In the genomic region with DNA sequence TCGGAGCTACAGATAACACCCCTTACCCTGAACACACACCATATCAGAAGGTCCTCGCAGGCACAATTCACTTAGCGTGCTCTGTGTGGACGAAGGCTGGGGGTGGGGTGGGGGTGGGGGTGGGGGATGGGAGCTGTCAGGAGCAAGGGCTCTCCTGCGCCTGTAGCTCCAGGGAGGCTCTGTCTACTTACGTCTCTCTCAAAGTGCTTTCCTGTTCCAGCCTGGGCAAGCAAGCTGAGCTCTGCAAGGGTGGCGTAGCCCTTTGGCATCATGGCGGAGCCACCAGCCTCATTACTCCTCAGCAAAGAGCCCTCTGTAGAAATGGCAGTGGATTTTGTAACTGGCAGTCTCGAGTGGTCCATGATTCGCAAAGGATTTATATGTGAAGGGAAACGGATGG, we compare ENCODE assay signal across 13 mouse cellular contexts.
DNase-seq lines count a peak whose midpoint lies in the region; ATAC-seq lines count a peak whose summit lies in the region.
"Had no signal": no experiment of that assay in that cellular context is flagged by ENCODE, and none has a peak within 500 bp of the region (broad histone marks: within the 10 kb centered on the region; RNA-seq: fewer than 3 reads in every experiment).

No protein-coding gene starts in this region.

- H3K4me3 ChIP-seq in forebrain, embryonic 12.5 days (replicated peaks), result no peak overlapping the region
- H3K4me3 ChIP-seq in forebrain, embryonic 14.5 days (ENCODE audit: low read depth, low read length), result no peak overlapping the region
- no peak overlapping the region for H3K4me3 ChIP-seq in lung, embryonic 15.5 days
- no peak overlapping the region for H3K4me3 ChIP-seq in limb, embryonic 10.5 days
- H3K4me3 ChIP-seq in neural tube, embryonic 15.5 days (replicated peaks), result no peak overlapping the region

- peak; percentile 46; the same call in 1 of the 2 replicates for ATAC-seq in forebrain, embryonic 12.5 days (ENCODE audit: low FRiP score)
- no peak for ATAC-seq in forebrain, embryonic 14.5 days
- ATAC-seq in lung, embryonic 15.5 days (ENCODE audit: borderline replicate concordance, extremely low read depth, low FRiP score, low TSS enrichment), result peak; percentile 19; the same call in 1 of the 2 replicates
- no peak for ATAC-seq in neural tube, embryonic 15.5 days (ENCODE audit: low FRiP score)
- ATAC-seq: forebrain, postnatal 0 days had no signal

- H3K27me3 ChIP-seq in forebrain, embryonic 12.5 days, result peaks cover 54% of the 10 kb centered on the region
- H3K27me3 ChIP-seq in forebrain, embryonic 14.5 days (replicated peaks; ENCODE audit: control insufficient read depth, insufficient read depth, low read length), result peaks cover 15% of the 10 kb centered on the region
- H3K27me3 ChIP-seq in lung, embryonic 15.5 days, result no peaks in the 10 kb centered on the region
- 0 out of 2 replicates have a peak, but pooled peaks cover 4% of the 10 kb centered on the region for H3K27me3 ChIP-seq in limb, embryonic 10.5 days (ENCODE audit: low read depth, poor library complexity, severe bottlenecking)
- no peaks in the 10 kb centered on the region for H3K27me3 ChIP-seq in neural tube, embryonic 15.5 days (replicated peaks)

- no peaks in the 10 kb centered on the region for H3K36me3 ChIP-seq in forebrain, embryonic 12.5 days (replicated peaks)
- H3K36me3 ChIP-seq in forebrain, embryonic 14.5 days (ENCODE audit: control insufficient read depth, insufficient read depth, low read length), result no peaks in the 10 kb centered on the region
- H3K36me3 ChIP-seq in lung, embryonic 15.5 days, result no peaks in the 10 kb centered on the region
- no peaks in the 10 kb centered on the region for H3K36me3 ChIP-seq in limb, embryonic 10.5 days
- no peaks in the 10 kb centered on the region for H3K36me3 ChIP-seq in neural tube, embryonic 15.5 days

- peak overlapping the region; percentile 65; the same call in 1 of the 2 replicates for H3K27ac ChIP-seq in forebrain, embryonic 12.5 days
- H3K27ac ChIP-seq in forebrain, embryonic 14.5 days (ENCODE audit: low read depth, low read length), result no peak overlapping the region
- peak overlapping the region; percentile 24; the same call in 1 of the 2 replicates for H3K27ac ChIP-seq in lung, embryonic 15.5 days
- peak overlapping the region; percentile 82 for H3K27ac ChIP-seq in limb, embryonic 10.5 days
- 0 out of 2 replicates have a peak overlapping the region, but pooled peaks have one; percentile 51 for H3K27ac ChIP-seq in neural tube, embryonic 15.5 days (replicated peaks)

- H3K4me2 ChIP-seq in forebrain, embryonic 12.5 days, result no peak overlapping the region
- no peak overlapping the region for H3K4me2 ChIP-seq in forebrain, embryonic 14.5 days (ENCODE audit: low read length)
- no peak overlapping the region for H3K4me2 ChIP-seq in lung, embryonic 15.5 days
- H3K4me2 ChIP-seq in neural tube, embryonic 15.5 days, result peak overlapping the region; percentile 19

- no peaks in the 10 kb centered on the region for H3K9me3 ChIP-seq in forebrain, embryonic 12.5 days
- H3K9me3 ChIP-seq in forebrain, embryonic 14.5 days (replicated peaks; ENCODE audit: control insufficient read depth, low read length), result no peaks in the 10 kb centered on the region
- no peaks in the 10 kb centered on the region for H3K9me3 ChIP-seq in lung, embryonic 15.5 days
- H3K9me3 ChIP-seq in limb, embryonic 10.5 days (replicated peaks), result no peaks in the 10 kb centered on the region
- H3K9me3 ChIP-seq in neural tube, embryonic 15.5 days (replicated peaks), result no peaks in the 10 kb centered on the region

- H3K4me1 ChIP-seq in forebrain, embryonic 12.5 days, result peaks cover 31% of the 10 kb centered on the region
- H3K4me1 ChIP-seq in forebrain, embryonic 14.5 days (ENCODE audit: control insufficient read depth, insufficient read depth, low read length), result peaks cover 10% of the 10 kb centered on the region
- peaks cover 20% of the 10 kb centered on the region for H3K4me1 ChIP-seq in lung, embryonic 15.5 days
- H3K4me1 ChIP-seq in limb, embryonic 10.5 days, result peaks cover 71% of the 10 kb centered on the region
- peaks cover 33% of the 10 kb centered on the region for H3K4me1 ChIP-seq in neural tube, embryonic 15.5 days

- no peak for DNase-seq in forebrain, embryonic 14.5 days (ENCODE audit: low spot score)
- DNase-seq in lung, postnatal 36 days, result no peak
- DNase-seq in limb, embryonic 10.5 days (ENCODE audit: low spot score), result no peak
- no peak for DNase-seq in lung, postnatal 4 days
- no peak for DNase-seq in adrenal gland, postnatal 36 days
- DNase-seq: adrenal gland, postnatal 25 days; cerebellum, postnatal 14 days; forebrain, postnatal 0 days; lung, adult 18-20 months; right cerebral cortex, postnatal 25 days had no signal

- WGBS in forebrain, embryonic 12.5 days, result 67% methylated on average over 11 of the region's 11 CpGs
- 66% methylated on average over 11 of the region's 11 CpGs for WGBS in forebrain, embryonic 14.5 days
- WGBS in lung, embryonic 15.5 days, result 36% methylated on average over 11 of the region's 11 CpGs
- WGBS in limb, embryonic 10.5 days, result 48% methylated on average over 11 of the region's 11 CpGs
- 43% methylated on average over 11 of the region's 11 CpGs for WGBS in neural tube, embryonic 15.5 days

- H3K9ac ChIP-seq in forebrain, embryonic 12.5 days, result no peak overlapping the region
- H3K9ac ChIP-seq in forebrain, embryonic 14.5 days (ENCODE audit: low read length), result no peak overlapping the region
- no peak overlapping the region for H3K9ac ChIP-seq in lung, embryonic 15.5 days
- peak overlapping the region; percentile 20; the same call in 1 of the 2 replicates for H3K9ac ChIP-seq in neural tube, embryonic 15.5 days (replicated peaks)
- H3K9ac ChIP-seq: forebrain, postnatal 0 days had no signal

Comparison
In these comparisons a context has a peak if more than half of its experiments do, and no peak if none do; other contexts are left out.
1. ATAC-seq: peak in forebrain, embryonic 12.5 days (single experiment) and lung, embryonic 15.5 days (single experiment); none in forebrain, embryonic 14.5 days (single experiment) and neural tube, embryonic 15.5 days (single experiment).